Mouse (Mus musculus) cerebellum, postnatal 10 days (tissue): ENCODE results near the gene Fitm2.
A peak's percentile ranks its signal among the peaks of the same experiment; 100 is the strongest.

Source experiments
- DNase-seq, 2 experiments: peaks; one replicate each; pipeline ENCODE4 v3.0.0; 2021; ENCODE audit warnings: mixed read lengths in 2 of 2

Fitm2 gene

DNA sequence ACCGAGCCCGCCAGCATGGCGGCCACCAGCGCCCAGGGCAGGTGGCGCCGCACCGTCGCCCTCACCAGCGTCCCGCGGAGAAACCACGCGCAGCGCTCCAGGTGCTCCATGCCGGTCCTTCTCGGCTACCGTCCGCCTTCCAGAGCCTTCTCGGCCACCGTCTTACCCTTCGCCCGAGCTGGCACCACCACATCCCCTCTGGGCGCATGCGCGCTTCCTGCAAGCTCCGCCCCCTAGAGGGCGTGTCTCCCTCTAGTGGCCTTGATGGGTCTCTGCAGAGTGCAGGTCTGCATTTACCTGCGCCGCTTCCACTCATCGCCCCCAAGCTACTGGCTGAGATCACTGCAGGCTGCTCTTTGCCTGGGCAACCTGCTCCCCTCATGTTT is at the start of gene Fitm2:
TSS of gene Fitm2 (minus strand) at position 164 of the 386 bp plus-strand sequence.
- peak; percentile 98 to 99 for DNase-seq

DNA sequence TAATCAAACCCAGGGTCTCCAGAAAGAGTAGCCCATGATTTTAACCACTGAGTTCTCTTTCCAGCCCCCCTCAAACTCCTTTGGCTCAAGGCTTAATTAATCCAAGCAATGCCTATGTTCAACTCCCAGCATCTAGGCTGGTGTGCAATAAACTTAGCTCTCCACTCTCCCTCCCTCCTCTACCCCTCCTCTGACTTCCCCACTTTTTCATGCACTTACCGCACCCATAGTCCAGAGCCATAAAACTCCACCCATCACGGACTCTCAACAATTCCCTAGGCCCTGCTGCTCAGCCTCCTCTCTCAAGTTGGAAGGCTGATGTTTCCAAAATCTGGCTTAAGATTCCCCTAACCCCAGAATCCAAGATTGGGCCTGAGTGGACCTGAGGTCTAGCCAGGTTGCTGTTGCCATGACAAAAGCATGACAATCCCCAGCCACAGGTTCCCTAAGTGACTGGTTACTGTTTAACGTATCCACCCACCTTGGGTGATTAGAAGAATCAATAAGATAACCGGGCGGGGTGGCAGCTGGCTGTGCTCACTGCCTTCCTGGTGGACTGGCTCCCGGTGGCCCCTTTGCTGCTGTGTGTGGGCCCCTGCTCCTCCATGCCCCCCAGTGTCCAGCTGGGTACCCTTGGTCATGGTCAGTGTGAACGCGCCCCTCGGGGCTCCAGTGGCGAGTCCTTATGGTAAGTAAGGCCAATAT is 34.0 kb upstream of the Fitm2 start, which contains the start of gene Hnf4a:
TSS of gene Hnf4a (plus strand) at position 509 of the 705 bp plus-strand sequence.
- DNase-seq = no peak

DNA sequence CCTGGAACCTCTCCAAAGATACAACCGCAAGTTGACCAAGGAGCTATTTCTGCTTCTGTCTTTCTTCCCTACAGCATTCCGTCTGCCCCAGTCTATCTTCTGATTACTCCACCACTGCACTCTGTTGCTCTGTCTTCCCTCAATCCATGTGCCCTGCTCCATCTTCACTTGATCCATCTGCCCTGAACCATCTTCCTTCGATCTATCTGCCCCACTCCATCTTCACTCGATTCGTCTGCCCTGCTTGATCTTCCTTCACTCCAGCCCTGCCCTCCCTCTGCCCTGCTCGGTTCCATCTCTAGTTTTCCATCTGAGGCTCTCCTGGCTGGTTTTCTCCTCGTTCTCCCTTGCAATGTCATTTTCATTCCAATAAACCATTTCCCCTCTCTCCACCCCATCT is 30.8 kb upstream of the Fitm2 start:
- no peak for DNase-seq

DNA sequence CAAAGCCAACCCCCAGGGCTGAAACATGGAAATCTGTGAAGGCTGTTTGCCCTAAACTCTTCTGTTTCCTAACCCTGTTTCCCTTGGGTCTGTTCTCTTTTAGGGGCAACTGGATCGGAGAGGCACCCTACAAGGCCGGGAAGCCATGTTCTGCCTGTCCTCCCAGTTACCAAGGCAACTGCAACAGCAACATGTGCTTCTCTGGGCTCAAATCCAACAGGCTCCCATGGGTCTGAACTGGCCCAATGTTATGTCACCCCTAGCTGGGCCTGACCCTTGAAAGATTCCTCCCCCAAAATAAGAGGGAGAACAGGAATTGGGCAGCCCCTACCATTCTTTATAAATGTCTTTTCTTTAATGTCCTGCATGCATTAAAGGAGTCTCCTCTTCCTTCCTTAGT is 29.8 kb upstream of the Fitm2 start:
- peak; percentile 51 to 65 for DNase-seq

DNA sequence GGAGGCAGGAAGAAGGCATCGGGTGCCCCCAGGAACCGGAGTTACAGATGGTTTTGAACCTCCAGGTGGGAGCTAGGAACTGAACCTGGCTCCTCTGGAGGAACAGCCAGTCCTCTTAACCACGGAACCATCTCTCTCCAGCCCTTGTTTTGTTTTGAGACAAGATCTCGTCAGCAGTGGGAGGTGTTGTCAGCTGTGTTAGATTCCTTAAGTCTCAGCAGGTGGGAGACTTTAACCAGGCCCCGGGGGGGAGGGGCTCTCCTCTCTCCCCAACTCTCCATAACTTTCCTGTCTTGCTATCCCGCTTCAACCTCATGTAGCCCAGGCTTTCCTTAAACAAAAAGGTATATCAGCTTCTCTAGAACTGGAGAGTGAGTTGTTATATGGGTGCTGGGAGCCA is 22.0 kb upstream of the Fitm2 start:
- DNase-seq = no peak

DNA sequence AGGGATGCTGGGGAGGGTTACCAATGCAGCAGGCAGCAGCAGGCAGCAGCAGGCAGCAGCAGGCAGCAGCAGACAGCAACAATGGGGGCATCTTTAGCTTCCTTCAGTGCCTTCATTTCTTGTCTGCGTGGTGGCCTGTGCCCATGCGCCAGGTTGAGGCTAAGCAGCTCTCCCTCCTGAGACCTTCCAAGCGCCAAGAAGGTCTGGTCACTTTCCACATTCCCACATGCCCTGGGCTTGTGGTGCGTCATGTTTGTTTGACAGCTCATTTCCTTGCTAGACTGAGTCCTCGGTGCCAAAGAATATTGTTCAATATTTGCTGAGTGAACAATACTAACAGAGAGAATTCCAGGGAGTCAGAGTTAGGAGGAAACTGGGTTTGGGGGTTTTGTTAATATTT is 21.5 kb upstream of the Fitm2 start:
- DNase-seq = peak; percentile 79

DNA sequence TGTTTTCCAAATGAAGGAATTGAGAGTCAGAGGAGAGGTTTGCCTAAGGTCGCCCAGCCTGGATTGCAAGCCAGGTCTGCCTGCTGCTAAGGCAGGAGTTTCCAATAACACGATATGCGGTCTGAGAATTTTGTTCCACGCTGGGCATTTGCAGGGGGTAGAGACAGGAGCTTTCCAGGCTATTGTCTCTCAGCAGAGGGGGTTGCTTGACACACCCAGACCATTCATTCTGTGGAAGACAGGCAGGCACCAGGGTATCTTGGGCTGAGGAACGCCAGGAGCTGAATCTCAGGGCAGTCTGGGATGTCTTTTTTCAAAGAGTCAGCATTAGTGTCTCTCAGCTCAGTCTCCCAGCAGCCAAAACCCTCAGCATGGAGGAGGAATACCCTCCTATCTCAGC is 20.6 kb upstream of the Fitm2 start:
- peak in 1 of 2 experiments; percentile 15 for DNase-seq

DNA sequence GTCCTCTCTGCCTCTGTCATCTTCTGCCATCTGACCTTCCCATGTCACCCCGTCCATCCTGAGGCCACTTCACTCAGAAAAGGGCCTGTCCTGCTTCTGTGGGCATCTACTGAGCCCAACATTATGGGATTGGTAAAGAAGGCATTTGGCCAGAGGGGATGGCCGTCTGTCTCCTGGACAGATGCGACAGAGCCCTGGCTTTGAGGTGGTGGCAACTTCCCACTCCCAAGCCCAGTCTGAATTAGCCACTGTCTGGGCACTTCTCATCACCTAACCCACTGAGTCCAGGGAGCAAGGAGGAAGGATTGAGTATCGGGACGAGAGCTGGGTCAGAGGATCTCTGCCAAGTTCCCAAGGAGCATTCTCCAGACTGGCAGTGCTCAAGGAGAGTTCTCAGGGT is 19.6 kb upstream of the Fitm2 start, which contains the start of gene R3hdml:
TSS of gene R3hdml (plus strand) at position 301 of the 400 bp plus-strand sequence.
- peak in 1 of 2 experiments; percentile 16 for DNase-seq

DNA sequence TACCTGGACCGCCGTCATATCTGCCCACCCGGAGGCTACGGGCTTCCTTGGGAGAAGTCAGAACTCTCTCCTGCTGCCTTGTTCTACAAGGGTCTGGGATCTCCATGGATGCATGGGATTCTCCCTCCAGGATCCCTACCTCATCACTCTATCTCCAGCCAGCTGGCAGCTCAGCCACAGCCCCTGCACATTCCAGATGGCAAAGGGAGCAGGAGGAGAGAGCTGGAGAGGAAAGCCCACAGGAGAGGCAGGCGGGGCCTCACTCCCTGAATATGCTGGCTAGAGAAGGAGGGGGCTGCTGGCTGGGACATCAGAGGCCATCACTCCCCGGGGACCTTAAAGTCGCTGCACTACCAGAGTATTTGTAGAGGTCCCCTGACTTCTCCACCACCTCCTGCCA is 18.9 kb upstream of the Fitm2 start:
- peak; percentile 57 to 74 for DNase-seq

DNA sequence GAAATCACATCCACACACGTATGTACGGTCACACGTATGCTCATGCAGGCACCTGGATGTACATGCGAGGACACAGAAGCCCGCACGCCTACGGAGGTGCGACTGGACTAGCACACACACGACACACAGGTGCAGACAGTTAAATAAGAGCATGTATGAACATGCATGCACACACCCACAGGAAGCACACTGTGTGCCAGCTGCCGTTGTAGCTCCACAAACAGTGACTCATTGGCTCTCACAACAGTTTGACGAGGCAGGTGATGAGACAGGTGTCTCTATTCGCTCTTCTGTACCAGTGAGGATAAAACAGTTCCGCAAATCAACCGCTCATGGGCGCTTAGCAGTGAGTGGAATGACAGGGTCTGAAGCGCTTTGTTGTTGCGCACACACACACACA is 18.2 kb upstream of the Fitm2 start:
- DNase-seq = no peak

DNA sequence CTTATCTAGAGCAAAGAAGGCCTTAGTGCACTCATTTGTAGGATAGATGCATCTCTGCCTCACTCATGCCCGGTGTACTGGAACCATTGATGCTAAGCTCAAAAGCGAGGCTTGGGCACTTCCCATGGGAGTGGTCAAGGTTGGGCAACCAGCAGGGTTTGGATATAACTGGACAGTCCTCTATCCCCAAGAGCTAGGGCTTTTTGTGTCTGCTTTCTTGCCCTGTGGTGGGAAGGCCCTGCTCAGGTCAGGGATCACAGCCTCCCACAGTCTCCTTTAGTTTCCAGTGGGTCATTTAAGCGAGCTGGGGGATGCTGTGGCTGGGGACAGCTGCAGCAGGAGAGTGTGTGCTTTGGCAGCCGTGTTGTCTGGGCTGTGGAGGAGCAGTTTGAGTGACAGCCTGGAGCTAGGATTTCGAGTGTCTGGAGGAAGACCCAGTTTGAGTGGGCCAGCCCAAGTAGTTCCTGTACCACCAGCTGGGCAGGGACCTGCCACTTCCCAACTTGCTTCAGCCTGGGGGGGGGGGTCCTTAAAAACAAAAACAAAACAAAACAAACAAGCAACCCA is 17.4 kb upstream of the Fitm2 start:
- DNase-seq = no peak

DNA sequence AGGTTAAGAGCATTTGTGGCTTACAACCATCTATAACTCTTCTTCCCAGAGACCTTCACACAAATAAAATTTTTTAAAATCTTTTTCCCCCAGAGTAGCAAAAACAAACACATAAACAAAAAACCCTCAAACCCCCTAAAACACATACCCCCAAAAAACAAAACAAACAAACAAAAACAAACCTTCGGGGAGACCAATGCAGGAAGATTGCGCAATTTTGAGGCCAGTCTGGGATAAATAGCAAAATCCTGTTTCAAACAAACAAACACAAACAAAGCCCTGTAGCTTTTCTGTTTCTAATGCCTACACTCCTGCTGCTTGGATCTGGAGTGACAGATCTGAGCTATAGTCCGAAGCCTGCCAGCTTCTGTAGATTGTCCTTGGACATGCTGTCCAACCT is 14.9 kb upstream of the Fitm2 start:
- no peak for DNase-seq

DNA sequence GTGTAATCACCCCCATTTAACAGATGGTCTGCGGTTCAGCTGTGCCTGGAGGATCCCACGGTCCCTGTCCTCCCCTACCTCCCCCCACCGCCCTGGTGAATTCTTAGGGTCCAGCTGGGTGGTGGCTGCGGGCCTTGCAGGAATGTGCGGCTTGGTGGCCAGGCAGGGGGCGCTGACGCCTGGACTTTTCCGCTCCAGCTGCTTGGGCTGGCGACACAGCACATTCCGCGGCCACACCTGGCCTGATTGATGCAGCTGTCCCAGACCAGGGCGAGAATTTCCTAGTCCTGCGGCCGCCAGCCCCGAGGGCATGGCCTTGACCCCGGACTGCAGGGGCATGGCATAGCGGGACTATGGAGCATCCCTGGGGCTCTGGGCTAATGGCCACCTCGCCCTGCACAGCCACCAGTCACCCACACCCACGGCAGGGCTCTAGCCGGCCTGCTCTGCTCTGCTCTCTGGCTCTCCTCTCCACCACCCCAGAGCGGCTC is 9.2 kb upstream of the Fitm2 start:
- DNase-seq = peak; percentile 23 to 29

DNA sequence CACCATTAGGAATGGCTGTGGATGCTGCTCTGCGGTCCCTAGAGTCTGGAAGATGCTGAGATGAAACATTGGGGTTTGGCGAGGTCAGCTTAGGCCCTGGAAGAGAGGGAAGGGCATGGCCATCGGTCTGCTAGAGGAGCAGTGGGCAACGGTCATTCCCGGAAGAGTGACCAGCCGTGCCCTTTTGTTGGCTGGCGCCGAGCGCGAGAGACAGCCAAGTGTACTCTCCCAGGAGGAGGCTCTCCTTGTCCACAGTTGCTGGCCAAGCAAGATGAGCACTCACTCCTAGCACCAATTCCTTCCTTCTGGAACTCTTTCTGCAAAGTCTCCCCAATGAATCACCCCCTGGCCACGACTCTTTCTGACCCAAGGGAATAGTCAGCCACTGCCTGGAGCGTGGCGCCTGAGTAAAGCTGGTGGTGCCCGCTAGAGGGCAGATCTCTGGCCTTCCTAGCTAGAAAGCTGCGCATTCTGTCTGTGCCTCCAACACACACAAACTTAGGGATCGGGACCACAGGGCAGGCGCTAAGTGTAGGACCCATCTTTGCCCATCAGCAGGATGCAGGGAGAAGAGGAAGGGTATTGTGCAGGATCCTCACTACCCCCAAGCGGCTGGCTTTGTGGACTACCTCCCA is 7.9 kb upstream of the Fitm2 start:
- peak; percentile 36 to 42 for DNase-seq

DNA sequence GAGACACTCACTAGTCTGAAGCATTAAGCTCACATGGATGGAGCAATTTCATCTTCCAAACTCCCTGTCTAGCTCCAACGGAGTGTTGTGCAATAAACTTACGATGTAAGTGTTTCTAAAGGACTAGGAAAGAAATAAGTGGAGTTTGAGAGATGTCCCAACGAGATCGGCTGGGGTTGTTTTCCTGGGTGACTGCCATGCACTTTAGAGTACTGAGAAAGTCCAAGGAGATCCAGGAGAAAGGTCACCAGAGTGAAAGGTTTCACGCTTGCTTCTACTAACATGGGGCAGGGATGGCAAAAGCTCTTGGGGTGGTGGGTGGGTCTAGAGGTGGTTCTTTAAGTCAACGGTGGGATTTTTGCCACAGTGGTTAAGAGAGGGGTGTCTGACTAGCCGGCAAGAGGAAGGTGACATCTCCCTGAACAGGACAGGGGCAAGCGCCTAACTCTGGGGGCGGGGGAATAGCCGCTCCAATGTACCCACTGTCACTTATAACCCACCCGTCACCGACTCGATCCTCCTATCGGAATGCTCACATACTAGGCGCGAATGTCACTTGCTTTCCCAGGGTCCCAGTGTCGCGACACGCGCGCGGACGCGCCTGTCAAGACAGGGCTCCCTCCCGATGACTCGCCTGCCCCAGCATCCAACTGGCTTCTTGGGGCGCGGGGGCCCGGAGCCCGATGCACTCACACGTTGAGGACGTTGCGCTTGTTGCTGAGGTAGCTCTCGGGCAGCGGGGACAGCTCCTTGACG is 541 bp downstream of the Fitm2 start:
- DNase-seq = peak; percentile 13 to 25

DNA sequence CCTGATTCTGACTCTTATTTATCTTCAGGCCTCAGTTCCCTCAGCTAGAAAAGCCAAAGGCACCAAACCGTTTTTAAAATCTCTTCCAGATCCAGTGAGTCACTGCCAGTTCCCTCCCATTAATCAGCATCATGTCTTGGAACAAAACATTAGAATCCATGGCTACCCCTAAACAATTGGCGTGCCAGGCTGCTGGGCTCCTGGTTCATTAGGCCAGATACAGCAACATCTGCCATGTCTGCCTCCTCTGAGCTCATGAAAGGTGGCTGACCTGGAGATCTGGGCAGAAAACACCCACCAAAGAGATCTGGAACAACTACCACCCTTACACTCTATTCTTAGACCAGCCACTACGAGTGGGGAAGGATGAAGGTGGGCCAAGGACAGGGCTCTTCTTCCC is 1.3 kb downstream of the Fitm2 start:
- peak in 1 of 2 experiments; percentile 22 for DNase-seq

DNA sequence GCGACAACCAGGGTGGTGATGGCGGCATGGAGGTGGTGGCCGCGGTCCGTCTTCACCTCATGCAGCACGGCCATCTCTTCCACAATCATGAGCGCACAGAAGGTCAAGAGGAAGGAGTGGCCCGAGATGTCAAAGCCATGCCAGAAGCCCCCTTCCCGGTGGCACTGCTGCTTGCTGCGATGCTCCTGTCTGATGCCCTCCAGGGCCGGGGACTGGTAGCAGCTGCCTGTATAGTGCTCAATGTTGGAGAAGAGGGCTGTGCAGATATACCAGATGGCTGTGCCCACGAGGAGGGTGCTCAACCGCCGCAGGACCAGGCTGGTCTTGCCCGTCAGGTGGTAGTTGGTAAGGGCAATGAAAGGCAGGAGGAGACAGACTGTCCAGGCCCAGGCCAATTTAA is 2.7 kb downstream of the Fitm2 start:
- DNase-seq = no peak

DNA sequence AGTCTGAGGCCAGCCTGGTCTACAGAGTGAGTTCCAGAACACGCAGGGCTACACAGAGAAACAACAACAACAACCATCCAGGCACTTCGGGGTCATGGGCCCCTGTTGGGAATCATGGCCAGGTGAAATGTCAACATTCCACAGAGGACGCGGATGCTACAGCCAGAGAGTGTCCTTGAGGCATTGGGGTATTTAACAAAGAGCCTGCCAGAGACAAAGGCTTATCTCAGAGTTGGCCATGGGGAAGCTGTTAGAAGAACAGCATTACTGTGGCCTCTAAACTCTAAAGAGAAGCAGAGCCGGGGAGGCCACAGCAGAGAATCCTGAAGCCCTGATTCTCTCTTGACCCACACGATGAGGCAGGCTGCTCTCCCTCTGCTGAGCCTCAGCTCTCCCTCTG is 3.6 kb downstream of the Fitm2 start:
- no peak for DNase-seq

DNA sequence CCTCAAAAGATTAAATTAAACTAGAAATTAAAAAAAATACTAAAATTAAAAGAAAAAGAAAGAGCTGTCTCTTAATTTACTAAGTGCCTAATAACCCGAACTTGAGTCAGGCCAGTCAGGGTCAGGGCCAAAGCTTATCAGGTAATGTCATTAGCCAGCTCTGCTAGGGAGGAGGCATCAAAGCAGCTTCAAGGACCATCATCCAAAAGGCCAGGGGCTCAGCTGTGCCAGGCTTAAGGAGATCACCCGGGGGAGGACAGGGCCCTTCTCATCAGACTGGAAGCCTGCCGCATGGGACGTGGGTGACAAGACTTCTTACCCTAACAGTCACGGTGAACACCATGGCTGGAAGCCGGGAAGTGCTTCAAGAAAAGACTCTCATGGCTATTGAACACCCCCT is 4.8 kb downstream of the Fitm2 start:
- no peak for DNase-seq

DNA sequence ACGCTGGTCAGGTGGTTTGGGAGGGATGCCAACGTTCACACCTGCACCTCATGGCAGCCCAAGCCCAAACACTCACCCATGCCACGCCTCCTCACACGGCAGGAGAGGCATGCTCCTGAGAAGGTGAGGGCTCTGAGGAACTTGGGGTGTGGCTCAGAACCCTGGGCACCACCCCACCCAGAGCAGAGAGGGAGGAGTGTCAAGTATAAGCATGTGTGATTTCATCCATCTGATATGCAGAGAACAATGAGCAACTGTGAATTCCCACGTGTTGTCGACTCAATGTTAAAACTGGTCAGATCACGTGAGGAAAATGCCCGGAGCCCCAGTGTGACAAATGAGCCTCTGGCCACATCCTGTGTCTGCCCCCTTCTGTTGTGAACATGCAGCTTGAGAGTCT is 5.7 kb downstream of the Fitm2 start:
- DNase-seq = no peak

DNA sequence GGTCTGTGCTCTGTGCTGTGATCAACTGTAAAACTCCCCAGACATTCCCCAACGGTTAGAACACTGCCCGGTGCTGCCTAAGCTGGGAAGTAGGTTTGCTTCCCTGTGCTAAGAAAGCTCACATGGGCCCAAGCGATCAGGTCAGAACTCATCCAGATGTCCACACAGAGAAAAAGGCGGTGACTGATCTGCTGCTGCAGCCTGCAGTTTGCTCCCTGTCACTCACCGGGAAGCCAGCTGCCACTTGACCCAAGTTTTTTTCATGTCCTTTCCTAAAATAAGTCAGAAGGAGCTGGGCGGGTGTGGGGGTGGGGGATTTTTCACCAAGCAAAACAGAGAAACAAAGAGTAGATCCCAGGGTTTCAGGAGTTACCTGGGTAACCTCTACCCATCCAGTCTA is 7.9 kb downstream of the Fitm2 start:
- no peak for DNase-seq

DNA sequence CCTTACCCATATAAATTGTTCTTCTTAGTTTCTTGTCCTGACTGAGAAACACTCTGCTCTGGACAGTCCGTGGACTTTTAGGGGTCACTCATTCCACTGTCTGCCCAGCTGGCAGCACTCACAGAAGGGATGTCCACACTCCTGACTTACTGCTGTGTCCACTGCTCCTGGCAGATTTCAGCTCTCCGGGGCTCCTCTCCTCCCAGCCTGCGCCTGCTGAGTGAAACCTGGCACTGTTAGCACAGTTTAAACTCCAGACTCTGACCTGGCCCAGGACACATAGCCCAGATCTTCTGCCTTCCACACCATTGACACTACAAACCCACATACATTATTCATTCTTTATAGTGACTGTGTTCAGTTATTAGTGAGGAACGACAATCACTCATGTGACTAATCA is 8.4 kb downstream of the Fitm2 start:
- no peak for DNase-seq

DNA sequence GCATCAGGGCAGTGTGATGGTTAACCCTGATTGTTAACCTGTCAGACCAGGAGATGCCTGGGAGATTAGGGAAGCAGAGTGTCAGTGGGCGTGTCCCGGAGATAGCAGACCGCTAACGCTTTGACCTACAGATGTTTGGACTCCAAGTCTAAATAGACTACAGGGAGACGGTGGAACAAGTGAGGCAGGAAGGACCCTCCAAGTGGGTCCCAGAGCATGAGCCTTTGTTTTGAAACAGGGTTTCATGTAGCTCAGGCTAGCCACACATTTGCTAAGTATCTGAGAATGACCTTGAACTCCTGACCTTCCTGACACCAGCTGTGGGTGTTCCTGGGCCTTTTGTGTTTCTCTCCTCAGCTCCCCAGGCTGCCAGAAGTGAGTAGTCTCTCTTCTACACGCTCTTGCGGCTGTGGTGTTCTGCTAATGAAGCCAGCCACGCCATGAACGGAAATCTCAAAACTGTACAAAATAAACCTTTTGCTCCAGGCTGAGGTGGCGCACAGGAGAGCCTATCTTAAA is 9.1 kb downstream of the Fitm2 start:
- no peak for DNase-seq
